Mouse (Mus musculus): ENCODE measurements at regions not wholly inside any gene's neighbourhood (a gene's known extent, or its start where the extent isn't known, plus 50 kb on each side); places are given as distances from the start of the nearest gene placed in this dataset.
A peak's percentile ranks its signal among the peaks of the same experiment; 100 is the strongest.

DNA sequence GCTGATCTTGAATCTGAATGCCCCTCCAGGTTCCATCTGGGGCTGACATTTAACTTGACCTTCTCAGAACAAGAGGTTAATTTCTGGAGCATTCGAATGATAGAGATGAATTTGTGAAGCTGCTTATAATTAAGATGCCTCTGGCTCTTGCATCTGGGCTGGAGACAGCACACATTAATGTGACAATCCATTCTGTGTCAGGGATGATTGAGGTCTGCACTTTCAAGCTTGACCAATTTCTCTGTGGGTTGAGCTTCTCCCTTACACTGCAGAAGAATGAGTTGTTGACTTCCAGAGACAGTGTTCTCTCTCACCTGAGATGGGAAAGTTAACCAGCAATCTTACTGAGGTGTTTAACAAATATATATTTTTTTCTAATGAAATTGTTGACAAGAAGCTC lies 541.8 kb downstream of the Edem1 start:
- DNase-seq (ENCODE audit: low read depth), result no peak

DNA sequence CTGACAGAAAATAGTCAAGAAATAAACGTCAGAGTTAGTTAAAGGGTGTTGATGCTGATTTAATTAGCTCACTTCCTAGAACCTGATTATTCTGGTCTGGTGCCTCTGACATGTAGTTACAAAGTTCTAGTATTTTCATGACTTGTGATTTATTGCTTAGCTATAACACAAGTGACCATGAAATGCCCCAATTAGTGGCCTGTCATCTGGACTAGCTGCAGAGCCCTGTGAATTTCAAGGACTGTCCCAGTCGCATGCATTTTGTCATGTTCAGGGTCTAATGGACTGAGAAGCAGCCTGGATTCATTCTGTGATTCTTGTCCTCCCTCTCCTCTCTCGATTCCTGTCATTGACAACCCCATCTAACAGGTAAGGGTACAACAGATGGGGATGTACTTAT lies 543.5 kb downstream of the Edem1 start:
- no peak for DNase-seq (ENCODE audit: low read depth)

DNA sequence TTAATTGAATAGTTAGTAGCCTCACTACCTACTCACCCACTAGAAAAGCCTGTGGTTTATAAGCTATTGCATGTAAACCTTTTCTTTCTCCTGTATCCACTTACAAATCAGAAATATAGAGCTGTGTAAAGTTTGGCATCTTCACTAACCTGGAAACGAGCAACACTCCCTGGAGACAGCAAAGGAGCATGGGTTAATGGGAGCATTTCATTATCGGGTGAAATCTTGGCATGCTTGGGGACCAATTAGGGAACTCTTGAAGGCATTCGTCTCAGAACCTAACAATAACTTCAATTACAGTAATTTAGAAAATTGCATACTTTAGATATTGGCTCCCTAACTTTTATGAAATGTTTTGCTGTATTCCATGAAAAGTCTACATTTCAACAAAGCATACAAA lies 558.8 kb downstream of the Edem1 start:
- no peak for DNase-seq (ENCODE audit: low read depth)

- no peak for DNase-seq (ENCODE audit: low read depth)
These were observed 561.3 kb downstream of the Edem1 start for GRCm38 (mm10) chr6:109389781-109390180.

- DNase-seq (ENCODE audit: low read depth), result peak; percentile 8
These were observed 570.2 kb downstream of the Edem1 start for GRCm38 (mm10) chr6:109398690-109399089.

DNA sequence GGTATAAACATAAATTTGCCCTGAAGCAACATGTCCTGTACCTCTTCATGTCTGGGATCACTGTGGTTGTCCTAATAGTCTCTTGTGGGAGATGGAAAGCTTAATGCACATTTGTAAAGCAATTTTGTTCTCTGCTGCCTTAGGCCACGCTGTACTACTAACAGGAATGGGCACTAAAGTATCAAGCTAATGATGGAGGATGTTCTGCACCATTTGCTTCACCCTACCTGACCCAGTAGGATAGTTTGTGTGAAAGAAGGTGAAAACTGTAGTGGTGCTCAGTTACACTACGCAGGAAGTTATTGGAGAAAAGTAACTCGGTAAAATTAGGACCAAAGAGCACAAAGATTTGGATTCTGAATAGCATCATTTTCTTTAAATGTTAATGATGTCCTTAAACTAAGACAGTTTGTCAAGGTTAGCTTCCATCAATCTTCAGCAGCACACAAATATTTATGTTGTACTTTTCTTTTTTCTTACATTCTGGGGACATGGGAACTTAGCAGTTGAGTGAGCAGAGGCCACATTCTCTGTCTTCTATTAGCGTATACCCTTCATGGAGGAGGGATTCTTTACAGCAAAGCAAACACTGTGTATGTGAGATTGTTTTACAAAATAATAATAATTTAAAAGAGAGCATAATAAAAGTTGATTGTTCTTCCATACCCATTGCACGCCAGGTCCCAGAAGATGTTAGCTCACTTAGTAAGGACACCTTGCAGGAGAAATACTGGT lies 591.2 kb downstream of the Edem1 start:
- no peak for DNase-seq (ENCODE audit: low read depth)

DNA sequence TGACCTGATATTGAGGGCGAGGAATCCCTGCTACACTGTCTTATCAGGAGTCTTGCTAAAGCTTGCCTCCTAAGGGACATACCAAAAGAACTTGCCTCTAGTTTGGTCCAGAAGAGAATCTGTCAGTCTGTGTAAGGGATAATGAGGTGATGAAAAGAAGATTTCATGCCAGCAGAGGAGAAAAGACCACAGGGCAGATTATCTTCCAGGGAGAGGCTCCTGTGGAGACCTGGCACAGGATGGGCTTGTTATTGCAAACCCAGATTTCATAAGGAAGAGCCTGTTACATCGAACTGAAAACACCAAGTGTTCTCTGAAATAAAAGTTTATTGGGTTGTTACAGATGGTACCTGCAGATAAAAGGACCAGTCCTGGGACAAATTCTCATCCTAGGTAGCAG lies 605.2 kb downstream of the Edem1 start:
- DNase-seq (ENCODE audit: low read depth), result no peak
